8 mouse cellular contexts compared by ENCODE assay signal in genomic region chr14:55540787-55541321, GRCm38 (mm10). TPM values are rescaled to one million over a fixed set of nuclear protein-coding genes. Genes with fewer than 3 reads are reported as not detected.
A peak's percentile ranks its signal among the peaks of the same experiment; 100 is the strongest.
DNase-seq lines count a peak whose midpoint lies in the region; ATAC-seq lines count a peak whose summit lies in the region.

No protein-coding gene starts in this region.

- H3K27me3 ChIP-seq in heart, embryonic 13.5 days (replicated peaks) = no peaks in the 10 kb centered on the region
- H3K27me3 ChIP-seq in liver, embryonic 16.5 days (ENCODE audit: control insufficient read depth, insufficient read depth, low read depth, low read length) = no peaks in the 10 kb centered on the region
- H3K27me3 ChIP-seq in neural tube, embryonic 15.5 days (replicated peaks) = 0 out of 2 replicates have a peak, but pooled peaks cover 2% of the 10 kb centered on the region

- peak; percentile 61 for DNase-seq in CD4-positive helper T cell, adult 2 months (ENCODE audit: low read depth, low spot score)
- peak; percentile 53 to 80 for DNase-seq in adrenal gland, postnatal 4 days (ENCODE audit: low spot score in 2 of 2)
- DNase-seq in kidney, postnatal 10 days = peak; percentile 93
- peak; percentile 94 for DNase-seq in testis, postnatal 10 days (ENCODE audit: low spot score)

- peaks cover 20% of the 10 kb centered on the region for H3K4me1 ChIP-seq in heart, embryonic 13.5 days
- peaks cover 26% of the 10 kb centered on the region for H3K4me1 ChIP-seq in liver, embryonic 16.5 days (ENCODE audit: control insufficient read depth, low read depth, low read length)
- peaks cover 32% of the 10 kb centered on the region for H3K4me1 ChIP-seq in neural tube, embryonic 15.5 days

- peak overlapping the region; percentile 89 for H3K9ac ChIP-seq in heart, embryonic 13.5 days
- H3K9ac ChIP-seq in liver, embryonic 16.5 days (ENCODE audit: low read depth, low read length) = peak overlapping the region; percentile 97
- peak overlapping the region; percentile 76 for H3K9ac ChIP-seq in neural tube, embryonic 15.5 days (replicated peaks)

- H3K27ac ChIP-seq in heart, embryonic 13.5 days (replicated peaks) = peak overlapping the region; percentile 93
- H3K27ac ChIP-seq in liver, embryonic 16.5 days (ENCODE audit: low read length) = peak overlapping the region; percentile 95
- H3K27ac ChIP-seq in neural tube, embryonic 15.5 days (replicated peaks) = peak overlapping the region; percentile 93

- H3K4me2 ChIP-seq in heart, embryonic 13.5 days = peak overlapping the region; percentile 89
- peak overlapping the region; percentile 78 for H3K4me2 ChIP-seq in liver, embryonic 16.5 days (ENCODE audit: low read depth, low read length)
- peak overlapping the region; percentile 80 for H3K4me2 ChIP-seq in neural tube, embryonic 15.5 days

- ATAC-seq in erythroid progenitor cell, adult 5-6 weeks (replicated peaks; ENCODE audit: low FRiP score, poor library complexity, severe bottlenecking) = peak; percentile 25
- 0 out of 2 replicates have a peak, but pooled peaks have one; percentile 17 for ATAC-seq in heart, embryonic 13.5 days (ENCODE audit: extremely low read depth, insufficient number of reproducible peaks, low FRiP score, low TSS enrichment)
- peak; percentile 9 for ATAC-seq in liver, embryonic 16.5 days (ENCODE audit: low read depth)
- peak; percentile 62 for ATAC-seq in neural tube, embryonic 15.5 days (ENCODE audit: low FRiP score)

- H3K9me3 ChIP-seq in heart, embryonic 13.5 days = no peaks in the 10 kb centered on the region
- no peaks in the 10 kb centered on the region for H3K9me3 ChIP-seq in liver, embryonic 16.5 days (replicated peaks; ENCODE audit: control insufficient read depth, low read length)
- H3K9me3 ChIP-seq in neural tube, embryonic 15.5 days (replicated peaks) = no peaks in the 10 kb centered on the region

- 5% methylated on average over 10 of the region's 10 CpGs for WGBS in heart, embryonic 13.5 days
- 5% methylated on average over 10 of the region's 10 CpGs for WGBS in liver, embryonic 16.5 days (ENCODE audit: insufficient replicate concordance)
- WGBS in neural tube, embryonic 15.5 days = 7% methylated on average over 10 of the region's 10 CpGs

- H3K36me3 ChIP-seq in heart, embryonic 13.5 days = peaks cover 36% of the 10 kb centered on the region
- H3K36me3 ChIP-seq in liver, embryonic 16.5 days (ENCODE audit: control insufficient read depth, insufficient read depth) = peaks cover 22% of the 10 kb centered on the region
- H3K36me3 ChIP-seq in neural tube, embryonic 15.5 days = peaks cover 22% of the 10 kb centered on the region

- peak overlapping the region; percentile 79 for H3K4me3 ChIP-seq in heart, embryonic 13.5 days
- H3K4me3 ChIP-seq in liver, embryonic 16.5 days (ENCODE audit: low read depth, low read length) = peak overlapping the region; percentile 82
- peak overlapping the region; percentile 59 for H3K4me3 ChIP-seq in neural tube, embryonic 15.5 days (replicated peaks)

RNA-seq across cellular contexts. Expression of gene Pck2, which starts 0.8 kb away (rescaled TPM):
- 10 to 100 TPM; 63.4 to 64.0 TPM for total RNA-seq in adrenal gland, postnatal 4 days (2021)
- 79.3 and 89.7 TPM in 2 replicates for total RNA-seq in erythroid progenitor cell, adult 5-6 weeks (2015; ENCODE audit: low replicate concordance)
- total RNA-seq in erythroid progenitor cell, adult 5-6 weeks (2017; ENCODE audit: low replicate concordance) = 112 and 125 TPM in 2 replicates
- polyA plus RNA-seq in heart, embryonic 13.5 days (2015; fragmentation: Nextera tagmentation; extraction: Ambion mirVana) = 40.9 and 43.9 TPM in 2 replicates
- 41.2 and 42.5 TPM in 2 replicates for polyA plus RNA-seq in liver, embryonic 16.5 days (2015; fragmentation: Nextera tagmentation; extraction: Ambion mirVana)
- polyA plus RNA-seq in neural tube, embryonic 15.5 days (2015; fragmentation: Nextera tagmentation; extraction: Ambion mirVana) = 30.5 and 30.9 TPM in 2 replicates

RNA-seq across cellular contexts. Expression of gene Nrl, which starts 16.1 kb away (rescaled TPM):
- total RNA-seq in adrenal gland, postnatal 4 days (2021) = not detected
- total RNA-seq in erythroid progenitor cell, adult 5-6 weeks (2015; ENCODE audit: low replicate concordance) = 0.84 TPM in 1 of 2 replicates, not detected in the other
- 0.51 and 0.98 TPM in 2 replicates for total RNA-seq in erythroid progenitor cell, adult 5-6 weeks (2017; ENCODE audit: low replicate concordance)
- not detected in 2 replicates for polyA plus RNA-seq in heart, embryonic 13.5 days (2015; fragmentation: Nextera tagmentation; extraction: Ambion mirVana)
- not detected in 2 replicates for polyA plus RNA-seq in liver, embryonic 16.5 days (2015; fragmentation: Nextera tagmentation; extraction: Ambion mirVana)
- 0.13 and 0.26 TPM in 2 replicates for polyA plus RNA-seq in neural tube, embryonic 15.5 days (2015; fragmentation: Nextera tagmentation; extraction: Ambion mirVana)

RNA-seq across cellular contexts. Expression of gene Dcaf11, which starts 19.0 kb away (rescaled TPM):
- total RNA-seq in adrenal gland, postnatal 4 days (2021) = 10 to 100 TPM; 84.6 to 91.6 TPM
- 31.0 and 44.0 TPM in 2 replicates for total RNA-seq in erythroid progenitor cell, adult 5-6 weeks (2015; ENCODE audit: low replicate concordance)
- total RNA-seq in erythroid progenitor cell, adult 5-6 weeks (2017; ENCODE audit: low replicate concordance) = 20.2 and 39.3 TPM in 2 replicates
- 60.0 and 66.2 TPM in 2 replicates for polyA plus RNA-seq in heart, embryonic 13.5 days (2015; fragmentation: Nextera tagmentation; extraction: Ambion mirVana)
- polyA plus RNA-seq in liver, embryonic 16.5 days (2015; fragmentation: Nextera tagmentation; extraction: Ambion mirVana) = 62.0 and 64.7 TPM in 2 replicates
- 98.9 and 102 TPM in 2 replicates for polyA plus RNA-seq in neural tube, embryonic 15.5 days (2015; fragmentation: Nextera tagmentation; extraction: Ambion mirVana)

RNA-seq across cellular contexts. Expression of gene A730061H03Rik, which starts 19.4 kb away (rescaled TPM):
- 1 to 10 TPM; 1.0 to 1.2 TPM for total RNA-seq in adrenal gland, postnatal 4 days (2021)
- total RNA-seq in erythroid progenitor cell, adult 5-6 weeks (2015; ENCODE audit: low replicate concordance) = 6.5 TPM in 1 of 2 replicates, not detected in the other
- total RNA-seq in erythroid progenitor cell, adult 5-6 weeks (2017; ENCODE audit: low replicate concordance) = not detected in 2 replicates
- 0.56 and 1.3 TPM in 2 replicates for polyA plus RNA-seq in heart, embryonic 13.5 days (2015; fragmentation: Nextera tagmentation; extraction: Ambion mirVana)
- 2.0 and 3.2 TPM in 2 replicates for polyA plus RNA-seq in liver, embryonic 16.5 days (2015; fragmentation: Nextera tagmentation; extraction: Ambion mirVana)
- 0.46 and 0.75 TPM in 2 replicates for polyA plus RNA-seq in neural tube, embryonic 15.5 days (2015; fragmentation: Nextera tagmentation; extraction: Ambion mirVana)

RNA-seq across cellular contexts. Expression of gene Cpne6, which starts 30.6 kb away (rescaled TPM):
- total RNA-seq in adrenal gland, postnatal 4 days (2021) = 1 to 10 TPM in 1 of 2 experiments, under 1 TPM in 1; 0.53 to 1.1 TPM
- total RNA-seq in erythroid progenitor cell, adult 5-6 weeks (2015; ENCODE audit: low replicate concordance) = not detected in 2 replicates
- not detected in 2 replicates for total RNA-seq in erythroid progenitor cell, adult 5-6 weeks (2017; ENCODE audit: low replicate concordance)
- polyA plus RNA-seq in heart, embryonic 13.5 days (2015; fragmentation: Nextera tagmentation; extraction: Ambion mirVana) = 0.43 and 0.47 TPM in 2 replicates
- not detected in 2 replicates for polyA plus RNA-seq in liver, embryonic 16.5 days (2015; fragmentation: Nextera tagmentation; extraction: Ambion mirVana)
- 17.8 and 20.0 TPM in 2 replicates for polyA plus RNA-seq in neural tube, embryonic 15.5 days (2015; fragmentation: Nextera tagmentation; extraction: Ambion mirVana)

Comparison
In these comparisons a context has a peak if more than half of its experiments do, and no peak if none do; other contexts are left out.
1. Peak in every context shown above with its lines: DNase-seq, ATAC-seq, H3K4me3 ChIP-seq and H3K27ac ChIP-seq.
2. ATAC-seq: peak in every context shown above with its lines; median percentile 62 in neural tube, embryonic 15.5 days; 25 in erythroid progenitor cell, adult 5-6 weeks; 17 in heart, embryonic 13.5 days; 9 in liver, embryonic 16.5 days.